Comparison of ENCODE assay signal across 10 mouse cellular contexts in the genomic region with DNA sequence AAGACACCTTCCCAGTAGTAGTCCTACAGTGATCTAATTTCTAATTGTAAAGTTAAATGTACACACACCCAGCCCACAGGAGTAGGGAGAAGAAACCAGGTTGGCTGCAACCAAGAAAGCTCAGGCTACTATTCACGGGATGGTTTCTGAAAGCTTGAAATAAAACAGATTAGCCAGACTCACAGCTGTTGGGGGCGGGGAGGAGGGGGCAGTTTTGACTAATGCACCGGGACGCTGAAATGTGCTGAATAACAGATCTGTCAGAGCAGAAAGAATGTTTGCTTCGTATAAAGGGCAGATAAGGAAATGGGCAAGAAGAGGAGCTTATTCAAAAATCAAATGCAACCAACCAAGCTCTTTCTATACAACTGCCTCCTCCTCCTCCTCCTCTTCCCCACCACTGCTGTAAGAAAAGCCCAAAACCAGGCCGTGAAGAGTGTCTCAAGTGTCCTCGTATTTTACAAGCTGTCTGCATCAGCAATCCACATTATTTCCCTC. TPM values are rescaled to one million over a fixed set of nuclear protein-coding genes. Genes with fewer than 3 reads are reported as not detected.
DNase-seq lines count a peak whose midpoint lies in the region; ATAC-seq lines count a peak whose summit lies in the region.
"Had no signal": no experiment of that assay in that cellular context is flagged by ENCODE, and none has a peak within 500 bp of the region (broad histone marks: within the 10 kb centered on the region; RNA-seq: fewer than 3 reads in every experiment).

No protein-coding gene starts in this region.

- no peak overlapping the region for H3K9ac ChIP-seq in forebrain, embryonic 14.5 days (ENCODE audit: low read length)
- H3K9ac ChIP-seq in forebrain, embryonic 15.5 days (replicated peaks) = no peak overlapping the region
- peak overlapping the region; percentile 83 for H3K9ac ChIP-seq in lung, embryonic 16.5 days (ENCODE audit: low read length)
- H3K9ac ChIP-seq in stomach, embryonic 16.5 days (ENCODE audit: low read length) = no peak overlapping the region

- DNase-seq in forebrain, embryonic 14.5 days (ENCODE audit: low spot score) = peak; percentile 27
- DNase-seq in lung, adult 18-20 months = no peak
- DNase-seq in kidney, postnatal 14 days = peak; percentile 36
- DNase-seq in layer of hippocampus, adult 18-20 months (ENCODE audit: low spot score in 2 of 2) = no peak
- DNase-seq in layer of hippocampus, postnatal 14 days (ENCODE audit: low spot score in 2 of 2) = no peak
- DNase-seq: thymus, postnatal 14 days had no signal

- peaks cover 7% of the 10 kb centered on the region; the same call in 1 of the 2 replicates for H3K27me3 ChIP-seq in forebrain, embryonic 14.5 days (replicated peaks; ENCODE audit: control insufficient read depth, insufficient read depth, low read length)
- 0 out of 2 replicates have a peak, but pooled peaks cover 4% of the 10 kb centered on the region for H3K27me3 ChIP-seq in forebrain, embryonic 15.5 days
- no peaks in the 10 kb centered on the region; the same call in none of the 2 replicates for H3K27me3 ChIP-seq in lung, embryonic 16.5 days (ENCODE audit: control insufficient read depth, insufficient read depth, low read depth, low read length)
- H3K27me3 ChIP-seq in stomach, embryonic 16.5 days (ENCODE audit: control insufficient read depth, insufficient read depth, low read length) = no peaks in the 10 kb centered on the region

- no peak overlapping the region for H3K4me3 ChIP-seq in forebrain, embryonic 14.5 days (ENCODE audit: low read depth, low read length)
- no peak overlapping the region for H3K4me3 ChIP-seq in forebrain, embryonic 15.5 days
- H3K4me3 ChIP-seq in lung, embryonic 16.5 days (ENCODE audit: low read length) = peak overlapping the region; percentile 85
- peak overlapping the region; percentile 65 for H3K4me3 ChIP-seq in stomach, embryonic 16.5 days (replicated peaks; ENCODE audit: low read length)

- peak overlapping the region; percentile 100 for H3K4me2 ChIP-seq in forebrain, embryonic 14.5 days (ENCODE audit: low read length)
- no peak overlapping the region for H3K4me2 ChIP-seq in forebrain, embryonic 15.5 days (replicated peaks)
- H3K4me2 ChIP-seq in lung, embryonic 16.5 days (ENCODE audit: low read depth, low read length) = peak overlapping the region; percentile 94
- H3K4me2 ChIP-seq in stomach, embryonic 16.5 days (ENCODE audit: low read depth, low read length) = peak overlapping the region; percentile 97

- no peak for ATAC-seq in forebrain, embryonic 14.5 days
- no peak for ATAC-seq in forebrain, embryonic 15.5 days (replicated peaks)
- ATAC-seq in lung, embryonic 16.5 days (ENCODE audit: low read depth) = no peak
- no peak for ATAC-seq in stomach, embryonic 16.5 days (ENCODE audit: insufficient read depth, low FRiP score)
- ATAC-seq: activated CD4-positive, CD25-positive, alpha-beta regulatory T cell, adult 4 months had no signal

- 23% methylated on average over 7 of the region's 7 CpGs for WGBS in forebrain, embryonic 14.5 days
- 24% methylated on average over 7 of the region's 7 CpGs for WGBS in forebrain, embryonic 15.5 days
- 9% methylated on average over 7 of the region's 7 CpGs for WGBS in lung, embryonic 16.5 days
- 16% methylated on average over 7 of the region's 7 CpGs for WGBS in stomach, embryonic 16.5 days

- H3K4me1 ChIP-seq in forebrain, embryonic 14.5 days (ENCODE audit: control insufficient read depth, insufficient read depth, low read length) = 0 out of 2 replicates have a peak, but pooled peaks cover 4% of the 10 kb centered on the region
- H3K4me1 ChIP-seq in forebrain, embryonic 15.5 days = peaks cover 16% of the 10 kb centered on the region
- H3K4me1 ChIP-seq in lung, embryonic 16.5 days (replicated peaks; ENCODE audit: control insufficient read depth, insufficient read depth, low read length) = peaks cover 23% of the 10 kb centered on the region
- H3K4me1 ChIP-seq in stomach, embryonic 16.5 days (ENCODE audit: control insufficient read depth, insufficient read depth, low read length) = peaks cover 11% of the 10 kb centered on the region; the same call in 1 of the 2 replicates

- H3K36me3 ChIP-seq in forebrain, embryonic 14.5 days (ENCODE audit: control insufficient read depth, insufficient read depth, low read length) = no peaks in the 10 kb centered on the region
- H3K36me3 ChIP-seq in forebrain, embryonic 15.5 days = no peaks in the 10 kb centered on the region
- H3K36me3 ChIP-seq in lung, embryonic 16.5 days (ENCODE audit: control insufficient read depth, insufficient read depth, low read length) = peaks cover 6% of the 10 kb centered on the region
- no peaks in the 10 kb centered on the region for H3K36me3 ChIP-seq in stomach, embryonic 16.5 days (ENCODE audit: control insufficient read depth, insufficient read depth, low read length)

- H3K27ac ChIP-seq in forebrain, embryonic 14.5 days (ENCODE audit: low read depth, low read length) = no peak overlapping the region
- no peak overlapping the region for H3K27ac ChIP-seq in forebrain, embryonic 15.5 days (replicated peaks)
- H3K27ac ChIP-seq in lung, embryonic 16.5 days (ENCODE audit: low read length) = peak overlapping the region; percentile 31; the same call in 1 of the 2 replicates
- H3K27ac ChIP-seq in stomach, embryonic 16.5 days (ENCODE audit: low read length) = no peak overlapping the region

- no peaks in the 10 kb centered on the region for H3K9me3 ChIP-seq in forebrain, embryonic 14.5 days (replicated peaks; ENCODE audit: control insufficient read depth, low read length)
- H3K9me3 ChIP-seq in forebrain, embryonic 15.5 days = no peaks in the 10 kb centered on the region
- no peaks in the 10 kb centered on the region for H3K9me3 ChIP-seq in lung, embryonic 16.5 days (ENCODE audit: control insufficient read depth, low read length)
- no peaks in the 10 kb centered on the region for H3K9me3 ChIP-seq in stomach, embryonic 16.5 days (replicated peaks; ENCODE audit: control insufficient read depth, low read length)

RNA-seq across cellular contexts. Expression of a gene that starts 1.7 kb away (rescaled TPM):
- 6.4 and 7.6 TPM in 2 replicates for polyA plus RNA-seq in forebrain, embryonic 14.5 days (2014; fragmentation: Nextera tagmentation; extraction: Ambion mirVana)
- 5.5 and 8.2 TPM in 2 replicates for polyA plus RNA-seq in forebrain, embryonic 15.5 days (2015; fragmentation: Nextera tagmentation; extraction: Ambion mirVana)
- polyA plus RNA-seq in lung, embryonic 16.5 days (2015; fragmentation: Nextera tagmentation; extraction: Ambion mirVana) = 135 and 143 TPM in 2 replicates
- 67.3 and 69.7 TPM in 2 replicates for polyA plus RNA-seq in stomach, embryonic 16.5 days (2015; fragmentation: Nextera tagmentation; extraction: Ambion mirVana)
- 10 to 100 TPM; 11.9 to 12.7 TPM for total RNA-seq in layer of hippocampus, adult 18-20 months (2021)
- total RNA-seq in layer of hippocampus, postnatal 14 days (2021) = 10 to 100 TPM; 14.4 to 17.6 TPM

Comparison
In these comparisons a context has a peak if more than half of its experiments do, and no peak if none do; other contexts are left out.
1. DNase-seq: peak in forebrain, embryonic 14.5 days (single experiment) and kidney, postnatal 14 days (single experiment); none in lung, adult 18-20 months (0 of 2), layer of hippocampus, adult 18-20 months (0 of 2) and layer of hippocampus, postnatal 14 days (0 of 2).
2. H3K4me3 ChIP-seq: peak in lung, embryonic 16.5 days (single experiment) and stomach, embryonic 16.5 days (single experiment); none in forebrain, embryonic 14.5 days (single experiment) and forebrain, embryonic 15.5 days (single experiment).